Mouse (Mus musculus) kidney, postnatal 14 days (tissue): ENCODE results near the gene Csnka2ip.
A peak's percentile ranks its signal among the peaks of the same experiment; 100 is the strongest.

Experiments used
- DNase-seq: peaks from one replicate; pipeline ENCODE4 v3.0.0; 2022; ENCODE audit warnings: mixed read lengths

The Csnka2ip gene

DNA sequence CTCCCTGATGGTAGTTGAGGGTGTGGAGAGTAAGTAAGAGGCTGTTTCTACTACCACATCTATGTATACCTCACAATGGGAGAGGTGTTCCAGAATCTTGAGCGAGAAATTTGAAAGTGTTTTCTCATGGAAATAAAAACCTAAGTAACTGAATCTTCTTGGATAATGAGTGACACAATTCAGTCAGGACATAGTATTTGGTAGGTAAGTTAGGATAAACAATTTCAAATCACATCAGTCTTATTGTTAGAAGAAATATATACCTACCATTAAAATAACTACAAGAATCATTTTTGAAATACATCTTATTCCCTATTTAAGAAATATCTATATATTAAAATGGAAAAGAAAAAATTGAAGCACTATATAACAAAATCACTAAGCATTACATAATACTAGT is at the start of gene Csnka2ip:
TSS of gene Csnka2ip (minus strand) at position 101 of the 400 bp plus-strand sequence.
- DNase-seq, result no peak

DNA sequence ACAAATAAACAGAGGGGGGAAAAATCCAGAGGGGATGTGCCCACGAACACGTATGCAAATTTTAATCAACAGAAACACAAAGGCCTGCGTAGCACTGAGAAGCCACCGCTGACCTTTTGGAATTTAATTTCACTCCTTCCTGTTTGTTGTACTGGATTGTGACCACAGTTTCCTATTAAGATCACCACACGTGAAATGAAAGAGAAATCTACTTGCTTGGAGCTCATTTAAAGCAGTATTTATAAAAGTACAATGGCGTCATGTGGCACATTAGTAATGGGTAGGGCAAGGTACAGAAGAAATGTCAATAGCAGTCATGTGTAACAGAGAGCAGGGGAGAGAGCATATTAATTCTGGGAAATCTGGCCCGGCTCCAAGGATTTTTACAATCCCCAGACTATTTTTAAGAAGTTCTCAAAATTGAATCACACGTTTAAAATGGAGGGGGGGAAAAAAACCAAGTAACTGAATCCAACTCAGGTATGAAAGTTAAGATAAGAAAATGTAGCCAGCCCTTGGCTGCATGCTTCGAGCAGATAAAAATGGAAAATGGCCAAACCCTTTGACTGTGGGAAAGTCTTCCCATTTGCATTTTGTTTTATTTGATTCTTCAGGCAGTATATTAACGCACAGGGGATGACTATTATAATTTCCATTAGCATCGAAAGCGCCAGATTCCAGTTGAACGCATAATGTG is 47.5 kb upstream of the Csnka2ip start:
- DNase-seq, result peak; percentile 1

DNA sequence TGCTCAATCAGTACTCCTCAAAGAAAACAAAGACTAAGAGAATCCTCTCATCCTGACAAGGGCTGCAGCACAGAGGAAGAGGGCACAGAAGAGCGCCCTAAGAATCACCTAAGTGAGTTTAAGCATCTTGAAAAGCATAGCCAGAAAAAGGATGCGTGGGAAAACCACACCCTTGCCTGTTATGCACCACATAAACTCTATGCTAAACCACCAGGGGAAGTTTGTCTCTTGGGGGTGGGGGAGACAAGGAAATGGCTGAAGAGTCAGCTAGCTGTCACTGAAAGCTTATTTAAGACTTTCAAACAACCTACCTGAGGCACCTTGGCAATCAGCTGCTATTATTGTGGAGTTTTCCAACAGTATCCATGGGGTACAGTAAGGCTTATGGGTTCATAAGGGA is 45.6 kb upstream of the Csnka2ip start:
- DNase-seq, result no peak

DNA sequence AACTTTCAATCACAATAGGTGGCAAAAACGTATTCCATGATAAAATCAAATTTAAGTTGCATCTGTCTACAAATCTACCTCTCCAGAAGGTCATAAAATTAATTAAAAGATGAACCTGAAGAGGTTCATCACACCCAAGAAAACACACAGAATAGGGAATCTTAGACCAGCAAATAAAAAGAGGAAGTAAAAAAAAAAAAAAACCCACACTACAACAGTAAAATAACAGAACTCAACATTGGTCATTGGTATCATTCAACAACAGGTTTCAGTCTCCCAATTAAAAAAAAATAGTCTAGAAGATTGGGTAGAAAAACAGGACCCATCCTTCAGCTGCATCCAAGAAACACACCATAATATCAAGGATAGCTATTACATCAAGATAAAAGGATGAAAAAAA is 32.9 kb upstream of the Csnka2ip start:
- no peak for DNase-seq

DNA sequence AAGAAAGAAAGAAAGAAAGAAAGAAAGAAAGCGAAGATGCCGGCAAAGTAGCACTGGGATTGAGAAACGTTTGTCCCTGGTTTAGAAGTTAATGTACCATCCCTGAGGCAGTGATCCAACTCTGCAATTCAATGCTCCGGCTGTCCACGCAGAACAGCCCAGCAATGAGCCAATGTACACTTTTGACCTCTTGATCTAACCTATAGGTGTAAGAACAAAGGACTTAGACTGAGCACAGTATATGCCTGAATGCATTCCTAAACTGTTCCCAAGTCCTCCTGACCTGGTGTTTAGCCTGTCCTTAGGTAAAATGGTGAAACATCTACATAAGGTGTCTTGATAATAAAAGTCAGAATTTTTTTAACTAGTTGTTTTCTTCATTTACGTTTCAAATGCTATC is 17.9 kb upstream of the Csnka2ip start:
- no peak for DNase-seq

DNA sequence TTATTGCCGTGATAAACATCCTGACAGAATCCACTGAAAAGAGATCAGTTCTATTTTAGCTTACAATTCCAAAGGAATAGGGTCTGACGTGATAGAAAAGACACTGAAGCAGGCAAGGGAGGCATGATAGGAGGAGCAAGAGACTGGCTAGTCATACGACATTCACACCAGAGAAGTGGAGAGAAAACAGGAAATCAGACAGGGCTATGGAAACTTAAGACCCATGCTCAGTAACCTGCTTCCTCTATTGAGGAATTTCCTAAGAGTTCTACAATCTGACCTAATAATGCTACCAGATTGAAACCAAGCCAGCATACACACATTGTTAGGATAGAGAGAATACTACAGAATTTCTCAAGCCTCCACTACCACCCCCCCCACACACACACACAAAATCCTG is 12.4 kb upstream of the Csnka2ip start:
- no peak for DNase-seq

DNA sequence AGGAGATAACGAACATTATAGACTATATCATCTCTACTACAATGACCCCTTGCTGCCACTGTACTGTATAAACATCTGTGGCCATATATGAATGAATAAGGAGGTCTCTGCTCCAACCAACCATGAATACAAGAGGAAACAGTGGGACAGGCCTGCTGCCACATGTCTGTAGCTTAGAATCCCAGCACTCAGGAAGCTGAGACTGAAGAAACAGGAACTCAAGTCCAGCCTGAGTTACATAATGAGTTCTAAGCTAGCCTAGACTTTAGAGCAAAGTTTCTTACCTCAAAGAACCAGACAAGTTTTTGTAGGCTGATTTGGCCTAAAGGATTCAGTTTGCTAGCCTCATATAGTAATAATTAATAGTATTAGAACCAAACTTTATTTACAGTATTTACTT is 5.6 kb upstream of the Csnka2ip start:
- DNase-seq, result no peak

DNA sequence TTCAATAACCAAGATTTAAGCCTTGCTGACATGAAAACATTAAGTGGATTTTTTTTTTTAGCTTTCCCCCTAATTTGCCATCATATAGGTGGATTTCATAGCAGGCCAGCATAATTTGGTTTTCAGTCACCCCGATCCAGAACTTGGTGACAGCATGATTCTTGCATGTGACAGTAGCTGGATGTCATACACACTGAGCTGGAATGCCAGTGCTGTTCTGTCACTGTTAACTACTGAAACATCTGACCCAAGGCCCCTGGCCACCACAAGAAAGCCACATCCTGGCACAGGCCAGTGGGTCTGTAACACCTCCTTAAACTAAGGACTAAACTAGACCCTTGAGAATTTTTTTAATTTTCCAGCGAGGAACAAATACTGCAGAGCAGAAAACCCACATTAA is 15.4 kb downstream of the Csnka2ip start:
- DNase-seq, result peak; percentile 2

DNA sequence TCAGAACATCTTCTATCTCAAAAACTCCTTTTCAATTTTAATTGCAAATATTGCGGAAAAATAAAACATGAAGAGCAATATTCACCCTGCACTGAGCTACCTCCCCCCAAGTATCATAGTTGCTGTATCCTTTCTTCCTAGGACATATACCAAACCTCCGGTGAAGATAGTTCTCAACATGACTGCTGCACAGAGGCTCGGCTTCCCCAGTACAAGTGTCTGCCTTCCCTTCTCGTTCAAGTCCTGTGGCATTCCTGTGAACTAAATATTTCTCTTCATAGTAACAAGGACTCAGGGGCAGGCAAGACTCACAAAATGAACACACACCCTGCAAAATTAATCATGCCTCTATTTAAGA is 16.0 kb downstream of the Csnka2ip start:
- no peak for DNase-seq

DNA sequence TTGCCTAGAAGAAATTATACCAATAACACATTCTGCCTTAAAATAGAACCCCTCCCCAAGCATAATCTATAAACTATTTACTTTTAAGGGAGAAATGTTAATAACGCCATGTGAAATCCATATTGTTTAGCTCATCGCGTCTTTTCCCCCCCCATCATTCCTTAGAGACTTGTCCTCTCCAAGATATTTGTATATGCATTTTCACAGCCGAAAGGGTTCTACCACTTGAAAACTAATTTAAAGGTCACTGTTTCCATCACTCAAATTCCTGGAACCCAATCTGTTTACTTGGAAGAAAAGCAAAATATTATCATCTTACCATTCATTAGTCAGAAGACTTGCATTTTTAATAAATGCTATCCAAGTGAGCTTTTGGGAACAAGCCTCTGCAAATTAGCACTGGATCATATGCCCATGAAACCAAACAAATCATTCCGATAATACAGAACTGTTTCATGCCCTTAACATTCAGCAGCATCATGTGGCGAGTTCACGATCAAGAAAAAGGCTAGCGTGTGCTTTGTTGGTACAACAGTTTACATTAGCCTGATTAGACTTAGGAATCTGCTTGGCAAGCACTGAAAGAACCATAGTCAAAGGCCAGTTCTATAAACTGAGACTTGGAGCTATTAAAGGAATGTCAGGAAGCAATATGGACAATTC is 16.5 kb downstream of the Csnka2ip start:
- no peak for DNase-seq

DNA sequence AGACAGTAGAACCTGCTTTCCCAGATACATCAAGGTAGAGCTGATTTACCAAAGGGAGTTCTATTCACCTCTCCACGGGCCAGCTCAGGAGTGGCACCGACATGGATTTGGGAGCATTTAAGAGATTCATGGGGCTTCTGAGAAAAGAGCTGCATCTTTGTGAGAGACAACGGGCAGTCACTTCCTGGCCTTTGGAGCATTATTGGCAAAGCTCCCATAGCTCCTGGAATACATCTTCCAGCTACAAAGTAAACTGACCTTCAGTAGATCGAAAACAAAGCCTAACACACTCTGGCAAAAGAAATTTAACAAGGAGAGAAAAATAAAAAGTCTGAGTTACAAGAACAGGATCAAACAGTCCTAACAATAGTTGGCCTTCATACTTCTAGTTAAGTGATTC is 17.6 kb downstream of the Csnka2ip start:
- no peak for DNase-seq

DNA sequence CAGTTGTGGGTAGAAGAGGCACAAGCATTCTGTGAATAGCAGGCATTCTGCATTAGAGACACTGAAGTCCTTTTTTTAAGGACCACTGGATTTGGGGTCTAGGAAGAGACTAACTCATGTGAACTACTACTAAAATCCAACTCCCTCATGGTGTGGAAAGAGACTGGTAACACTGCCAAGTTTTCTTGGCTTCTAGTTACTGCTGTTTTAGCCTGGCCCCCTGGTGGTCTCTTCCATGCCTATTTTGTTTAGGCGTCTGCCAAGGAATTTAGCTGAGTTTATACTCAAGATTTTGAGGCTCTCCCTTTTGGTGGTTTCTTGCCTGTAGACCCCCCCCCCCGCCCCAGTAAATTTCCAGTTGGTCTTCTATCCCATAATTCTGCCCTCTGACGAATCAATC is 18.8 kb downstream of the Csnka2ip start:
- DNase-seq, result no peak

DNA sequence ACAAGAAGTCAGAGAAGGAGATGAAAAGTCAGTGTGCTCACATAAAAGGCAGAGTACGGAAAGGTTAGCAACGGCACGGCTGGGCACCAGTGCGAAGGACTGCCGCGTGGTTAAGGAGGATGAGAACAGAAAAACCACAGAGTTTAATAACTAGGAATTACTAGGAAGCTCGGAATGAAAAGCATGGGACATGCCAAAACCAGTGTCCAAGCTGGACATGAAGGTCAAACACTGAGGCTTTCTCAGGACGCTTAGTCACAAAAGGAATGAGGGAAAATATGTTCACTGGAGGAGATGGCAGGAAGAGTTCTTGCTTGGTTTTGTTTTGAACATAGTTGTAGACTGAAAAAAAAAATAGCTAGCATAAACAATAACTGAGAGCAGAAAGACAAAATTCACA is 32.7 kb downstream of the Csnka2ip start:
- peak; percentile 15 for DNase-seq

DNA sequence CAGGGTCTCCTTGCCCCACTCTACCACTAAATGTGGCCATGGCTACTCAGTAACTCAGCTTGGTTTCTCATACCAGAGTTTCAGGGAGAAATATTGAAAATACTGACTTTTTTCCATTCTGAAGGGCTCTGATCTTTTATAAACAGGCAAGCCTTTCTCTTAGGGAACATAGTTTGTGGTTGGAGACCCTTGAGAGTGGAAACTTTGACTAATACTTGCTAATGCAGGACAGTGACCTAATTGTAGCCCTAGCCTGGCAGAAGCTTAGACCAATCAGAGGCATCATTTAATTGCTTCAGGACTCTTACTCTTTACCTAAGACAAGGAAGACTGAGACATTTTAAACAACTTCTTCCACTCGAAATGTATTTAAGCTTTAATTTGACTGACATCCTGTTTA is 39.1 kb downstream of the Csnka2ip start:
- DNase-seq, result no peak

DNA sequence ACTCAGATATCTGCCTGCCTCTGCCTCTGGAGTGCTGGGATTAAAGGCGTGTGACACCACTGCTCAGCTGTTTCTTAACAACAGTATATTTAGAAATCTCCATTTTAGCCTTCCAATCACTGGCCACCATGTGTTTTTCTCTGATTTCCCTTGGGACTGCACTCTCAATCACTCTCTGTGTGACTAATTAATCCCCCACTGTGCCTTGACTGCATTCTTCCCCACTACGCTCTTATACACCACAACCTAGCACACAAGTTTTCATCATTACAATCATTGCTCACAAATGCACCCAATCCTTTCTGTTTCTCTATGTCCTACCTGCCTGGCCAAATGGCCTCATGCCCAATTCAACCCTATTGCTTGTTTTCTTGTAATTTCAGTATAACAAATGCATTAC is 43.7 kb downstream of the Csnka2ip start:
- DNase-seq, result no peak

DNA sequence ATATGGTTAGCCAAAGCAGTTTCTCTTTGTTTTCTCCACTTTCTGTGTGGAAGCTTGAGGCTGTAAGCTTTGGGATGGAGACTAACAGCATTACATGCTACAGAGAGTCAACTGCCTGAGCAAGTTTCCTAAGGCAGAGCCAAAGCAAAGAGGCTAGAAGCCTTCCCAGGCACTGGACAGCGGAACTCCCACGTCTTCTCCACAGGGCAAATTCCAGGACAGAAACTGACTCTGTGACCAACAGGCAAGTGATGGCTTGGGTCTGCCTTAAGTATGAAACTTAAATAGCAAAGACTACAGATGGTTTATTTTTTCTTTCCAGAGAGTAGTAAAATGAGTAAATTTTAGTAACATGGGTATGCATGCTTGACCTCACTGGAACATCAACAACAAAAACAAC is 75.3 kb downstream of the Csnka2ip start:
- DNase-seq, result peak; percentile 3

DNA sequence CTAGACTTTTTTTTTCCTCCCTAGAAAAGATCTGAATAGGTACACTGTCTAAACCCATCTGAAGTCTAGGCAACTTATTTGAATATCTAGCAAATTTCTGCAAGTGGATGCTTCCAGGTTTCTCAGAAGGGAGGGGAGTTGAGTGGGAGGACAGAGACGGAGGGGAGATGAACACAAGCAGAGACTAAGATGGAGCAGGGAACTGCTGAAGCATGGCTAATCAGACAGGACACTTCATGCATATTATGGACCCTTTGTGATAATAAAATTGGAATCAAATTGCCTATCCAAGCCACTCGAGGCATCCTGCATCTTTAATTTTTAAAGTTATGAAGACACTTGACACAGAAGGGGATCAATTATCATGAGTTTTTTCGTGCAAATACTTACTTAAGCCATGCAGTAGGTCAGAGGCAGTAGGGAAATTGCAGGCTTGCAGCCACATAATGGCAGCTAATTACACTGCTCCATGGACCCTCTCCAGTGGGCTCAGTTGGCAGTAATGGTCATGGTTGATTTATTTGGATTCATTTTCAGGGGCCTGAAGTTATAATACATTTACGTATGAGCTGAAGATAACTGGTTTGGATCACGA is 78.1 kb downstream of the Csnka2ip start:
- DNase-seq, result no peak

DNA sequence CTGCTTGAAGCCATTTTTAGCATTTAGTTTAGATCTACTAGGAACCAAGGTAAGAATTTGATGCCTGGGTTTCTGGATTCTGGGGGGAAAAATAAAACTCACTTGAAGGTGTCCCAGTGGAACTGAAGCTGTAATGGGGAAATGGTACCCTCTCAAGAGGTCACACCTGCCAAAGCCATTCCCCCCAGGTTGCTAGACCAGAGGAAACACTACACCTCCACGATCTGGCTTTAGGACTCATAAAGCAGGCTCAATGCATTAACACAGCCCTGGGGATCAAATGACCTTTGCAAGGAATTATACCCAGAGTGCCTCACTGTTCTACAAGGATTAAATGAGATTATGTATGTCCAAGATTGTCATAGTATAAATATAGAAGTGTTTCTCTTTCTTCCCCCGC is 88.8 kb downstream of the Csnka2ip start:
- no peak for DNase-seq
